Mouse (Mus musculus): Measurements from ENCODE around the gene Klhl22. TPM values are rescaled to one million over a fixed set of nuclear protein-coding genes. Genes with fewer than 3 reads are reported as not detected.
A peak's percentile ranks its signal among the peaks of the same experiment; 100 is the strongest.

Gene Klhl22
- polyA plus RNA-seq, 1 experiment from 2014 or later = 66.6 TPM

DNA sequence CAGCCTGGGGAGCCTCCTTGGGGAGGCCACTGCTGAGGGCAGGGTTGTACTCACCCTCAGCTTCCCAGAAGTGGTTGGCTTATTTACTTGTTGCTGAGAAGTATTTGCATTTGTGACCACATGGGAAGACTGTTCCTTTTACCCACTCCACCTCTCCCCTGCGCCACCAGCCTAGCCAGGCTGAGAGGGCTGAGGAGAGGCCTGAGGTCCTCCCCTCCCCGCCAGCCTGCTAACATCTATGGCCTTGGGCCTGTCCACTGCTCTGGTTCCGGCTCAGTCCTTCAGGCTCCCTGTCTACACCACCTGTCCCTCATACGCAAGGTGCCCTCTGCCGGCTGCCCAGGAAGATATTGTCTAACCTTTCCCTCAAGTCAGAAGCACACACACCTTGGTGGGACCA, 36.2 kb downstream of the Klhl22 start:
- no peak overlapping the region for H3K4me3 ChIP-seq
- ATAC-seq (ENCODE audit: low FRiP score, low read depth) = no peak
- H3K27me3 ChIP-seq (replicated peaks) = peaks cover 63% of the 10 kb centered on the region
- peaks cover 20% of the 10 kb centered on the region for H3K4me1 ChIP-seq
- WGBS = 67% methylated on average over 5 of the region's 5 CpGs
- no peak overlapping the region for H3K4me2 ChIP-seq (replicated peaks)
- H3K9ac ChIP-seq = no peak overlapping the region
- no peaks in the 10 kb centered on the region for H3K9me3 ChIP-seq
- H3K27ac ChIP-seq = no peak overlapping the region
- H3K36me3 ChIP-seq = peaks cover 30% of the 10 kb centered on the region

- no peak for ATAC-seq (ENCODE audit: low FRiP score, low read depth)
- H3K4me3 ChIP-seq = peak overlapping the region; percentile 53; the same call in 1 of the 2 replicates
- H3K36me3 ChIP-seq = peaks cover 23% of the 10 kb centered on the region
- H3K4me1 ChIP-seq = peaks cover 20% of the 10 kb centered on the region
- peaks cover 72% of the 10 kb centered on the region for H3K27me3 ChIP-seq (replicated peaks)
- H3K4me2 ChIP-seq (replicated peaks) = peak overlapping the region; percentile 74
- H3K27ac ChIP-seq = no peak overlapping the region
- H3K9me3 ChIP-seq = no peaks in the 10 kb centered on the region
- peak overlapping the region; percentile 70 for H3K9ac ChIP-seq
These were observed 37.1 kb downstream of the Klhl22 start for GRCm38 (mm10) chr16:17796519-17796918.

DNA sequence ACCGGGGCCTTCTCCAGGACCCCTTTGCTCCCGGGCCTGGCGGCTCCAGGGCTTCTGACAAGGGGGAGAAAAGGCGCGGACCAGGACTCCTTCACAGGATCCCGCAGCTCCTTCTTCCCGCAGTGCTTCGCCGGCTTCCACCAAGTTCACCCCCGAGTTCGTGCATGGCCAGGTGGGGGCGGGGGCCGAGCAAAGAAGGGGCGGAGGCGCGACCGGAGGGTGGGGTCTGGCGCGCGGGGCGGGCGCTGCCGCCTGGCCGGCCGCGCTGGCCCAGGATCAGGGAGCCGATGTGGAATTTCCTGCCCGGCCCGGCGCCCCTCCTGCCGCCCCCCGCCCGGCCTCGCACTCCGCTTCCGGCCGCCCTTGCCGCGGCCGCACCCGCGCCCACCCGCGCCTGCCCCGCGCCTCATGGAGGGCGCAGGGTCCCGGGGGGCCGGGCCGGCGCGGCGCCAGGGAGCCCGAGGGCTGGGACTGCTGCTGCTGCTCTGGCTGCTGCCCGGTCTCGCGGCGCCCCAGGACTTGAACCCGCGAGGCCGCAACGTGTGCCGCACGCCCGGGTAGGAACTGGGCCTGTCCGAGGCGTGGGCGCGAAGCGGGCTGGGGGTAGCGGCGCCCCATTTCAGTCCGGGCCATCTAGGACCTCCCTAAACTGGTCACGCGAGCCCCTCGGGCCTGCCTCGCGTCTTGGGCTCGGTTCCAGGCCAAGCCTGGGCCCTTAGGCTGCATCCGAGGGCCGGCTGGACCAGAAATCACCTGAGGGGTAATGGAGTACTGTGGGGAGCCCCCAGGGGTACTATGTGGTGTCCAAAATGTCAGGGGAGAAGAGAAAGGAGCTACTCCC, 37.8 kb downstream of the Klhl22 start, which contains the start of gene Scarf2:
Gene Scarf2 (plus strand): TSS at position 312 of the 841 bp plus-strand sequence.
- peak; percentile 10; the same call in 1 of the 2 replicates for ATAC-seq (ENCODE audit: low FRiP score, low read depth)
- peak within 1 kb of the TSS; percentile 53 for H3K4me3 ChIP-seq
- peak within 1 kb of the TSS; percentile 74 for H3K4me2 ChIP-seq (replicated peaks)
- no peak within 1 kb of the TSS for H3K27ac ChIP-seq
- peaks cover 16% of the 10 kb centered on the region for H3K36me3 ChIP-seq
- WGBS = 1% methylated on average over 80 of the region's 81 CpGs
- H3K9me3 ChIP-seq = no peaks in the 10 kb centered on the region
- peaks cover 24% of the 10 kb centered on the region for H3K4me1 ChIP-seq
- H3K27me3 ChIP-seq (replicated peaks) = peaks cover 79% of the 10 kb centered on the region
- H3K9ac ChIP-seq = peak within 1 kb of the TSS; percentile 70

GRCm38 (mm10) chr16:17797812-17798311, 38.4 kb downstream of the Klhl22 start:
- H3K27me3 ChIP-seq (replicated peaks) = peaks cover 85% of the 10 kb centered on the region
- H3K9me3 ChIP-seq = no peaks in the 10 kb centered on the region
- peak overlapping the region; percentile 74 for H3K4me2 ChIP-seq (replicated peaks)
- WGBS = 3% methylated on average over 29 of the region's 29 CpGs
- H3K36me3 ChIP-seq = peaks cover 9% of the 10 kb centered on the region
- peak overlapping the region; percentile 53 for H3K4me3 ChIP-seq
- H3K4me1 ChIP-seq = peaks cover 31% of the 10 kb centered on the region
- no peak; the same call in 1 of the 2 replicates for ATAC-seq (ENCODE audit: low FRiP score, low read depth)
- H3K27ac ChIP-seq = no peak overlapping the region
- peak overlapping the region; percentile 70 for H3K9ac ChIP-seq

DNA sequence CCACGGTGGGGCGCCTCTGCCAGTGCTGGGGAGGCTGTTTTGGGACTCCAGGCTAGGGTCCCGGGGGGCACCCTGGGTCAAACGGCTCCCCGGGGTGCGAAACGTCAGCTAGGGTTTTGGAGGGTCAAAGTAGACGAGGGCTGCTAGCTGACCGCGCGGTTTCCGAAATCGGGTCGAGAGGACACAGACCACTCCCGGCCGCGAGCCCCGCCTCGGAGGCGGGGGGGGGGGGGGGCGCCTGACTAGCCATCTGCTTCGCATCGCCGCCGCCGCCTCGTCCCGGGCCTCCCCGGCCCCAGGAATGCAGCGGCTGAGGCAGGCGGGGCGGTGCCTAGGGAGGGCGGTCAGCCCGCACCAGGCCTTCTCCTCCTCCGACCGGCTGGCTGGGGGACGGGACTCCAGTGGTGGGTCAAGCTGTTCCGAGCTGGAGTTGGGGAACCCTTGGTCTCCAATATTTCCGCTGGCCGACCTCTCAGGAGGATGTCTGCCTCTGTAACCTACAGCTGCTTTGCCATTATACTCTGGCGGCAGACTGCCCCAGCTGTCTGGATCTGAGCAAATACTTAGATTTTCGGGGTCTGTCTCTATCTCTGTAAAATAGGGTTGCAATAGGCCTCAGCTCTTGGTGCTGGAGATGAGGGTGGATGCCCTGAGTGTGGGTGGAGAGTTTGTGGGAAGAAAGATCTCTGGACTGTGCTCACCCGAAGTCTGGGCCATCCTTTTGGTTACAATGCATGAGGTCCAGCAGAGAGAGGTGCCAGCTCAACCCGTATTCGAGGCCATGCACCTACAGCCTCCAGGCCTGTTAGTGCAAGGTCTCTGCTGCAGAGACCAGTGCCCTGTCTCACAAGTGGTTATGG, 39.1 kb downstream of the Klhl22 start:
- Histone ChIP-seq H3K27me3 (replicated peaks) (peaks cover 92% of the 10 kb centered on the region), H3K4me1 (peaks cover 38% of the 10 kb centered on the region), H3K27ac (no peak overlapping the region), H3K4me3 (peak overlapping the region; percentile 53), H3K4me2 (replicated peaks) (peak overlapping the region; percentile 74), H3K9ac (peak overlapping the region; percentile 70), H3K36me3 (0 out of 2 replicates have a peak, but pooled peaks cover 3% of the 10 kb centered on the region), H3K9me3 (no peaks in the 10 kb centered on the region)
- ATAC-seq (ENCODE audit: low FRiP score, low read depth) = no peak
- 2% methylated on average over 43 of the region's 45 CpGs for WGBS

- no peaks in the 10 kb centered on the region for H3K9me3 ChIP-seq
- peaks cover 96% of the 10 kb centered on the region for H3K27me3 ChIP-seq (replicated peaks)
- peak overlapping the region; percentile 74; the same call in 1 of the 2 replicates for H3K4me2 ChIP-seq (replicated peaks)
- no peak overlapping the region for H3K27ac ChIP-seq
- peaks cover 46% of the 10 kb centered on the region for H3K4me1 ChIP-seq
- ATAC-seq (ENCODE audit: low FRiP score, low read depth) = no peak
- H3K4me3 ChIP-seq = no peak overlapping the region; the same call in 1 of the 2 replicates
- no peaks in the 10 kb centered on the region for H3K36me3 ChIP-seq
- no peak overlapping the region for H3K9ac ChIP-seq
These were observed 40.2 kb downstream of the Klhl22 start for GRCm38 (mm10) chr16:17799584-17799983.

- no peak for ATAC-seq (ENCODE audit: low FRiP score, low read depth)
- peak overlapping the region; percentile 58 for H3K4me2 ChIP-seq (replicated peaks)
- H3K4me3 ChIP-seq = no peak overlapping the region
- H3K27ac ChIP-seq = no peak overlapping the region
- 3% methylated on average over 7 of the region's 7 CpGs for WGBS
- H3K9me3 ChIP-seq = no peaks in the 10 kb centered on the region
- no peak overlapping the region for H3K9ac ChIP-seq
- H3K27me3 ChIP-seq (replicated peaks) = peaks cover 99% of the 10 kb centered on the region
- H3K36me3 ChIP-seq = no peaks in the 10 kb centered on the region
- H3K4me1 ChIP-seq = peaks cover 57% of the 10 kb centered on the region
These were observed 42.5 kb downstream of the Klhl22 start for GRCm38 (mm10) chr16:17801777-17802455.

GRCm38 (mm10) chr16:17802456-17802838, 43.0 kb downstream of the Klhl22 start:
- H3K9ac ChIP-seq = 0 out of 2 replicates have a peak overlapping the region, but pooled peaks have one; percentile 13
- no peaks in the 10 kb centered on the region for H3K9me3 ChIP-seq
- H3K4me2 ChIP-seq (replicated peaks) = peak overlapping the region; percentile 58
- no peak overlapping the region for H3K27ac ChIP-seq
- H3K4me1 ChIP-seq = peaks cover 54% of the 10 kb centered on the region
- H3K4me3 ChIP-seq = peak overlapping the region; percentile 27; the same call in 1 of the 2 replicates
- H3K36me3 ChIP-seq = no peaks in the 10 kb centered on the region
- ATAC-seq (ENCODE audit: low FRiP score, low read depth) = no peak
- WGBS = 5% methylated on average over 18 of the region's 18 CpGs
- H3K27me3 ChIP-seq (replicated peaks) = peaks cover 97% of the 10 kb centered on the region

DNA sequence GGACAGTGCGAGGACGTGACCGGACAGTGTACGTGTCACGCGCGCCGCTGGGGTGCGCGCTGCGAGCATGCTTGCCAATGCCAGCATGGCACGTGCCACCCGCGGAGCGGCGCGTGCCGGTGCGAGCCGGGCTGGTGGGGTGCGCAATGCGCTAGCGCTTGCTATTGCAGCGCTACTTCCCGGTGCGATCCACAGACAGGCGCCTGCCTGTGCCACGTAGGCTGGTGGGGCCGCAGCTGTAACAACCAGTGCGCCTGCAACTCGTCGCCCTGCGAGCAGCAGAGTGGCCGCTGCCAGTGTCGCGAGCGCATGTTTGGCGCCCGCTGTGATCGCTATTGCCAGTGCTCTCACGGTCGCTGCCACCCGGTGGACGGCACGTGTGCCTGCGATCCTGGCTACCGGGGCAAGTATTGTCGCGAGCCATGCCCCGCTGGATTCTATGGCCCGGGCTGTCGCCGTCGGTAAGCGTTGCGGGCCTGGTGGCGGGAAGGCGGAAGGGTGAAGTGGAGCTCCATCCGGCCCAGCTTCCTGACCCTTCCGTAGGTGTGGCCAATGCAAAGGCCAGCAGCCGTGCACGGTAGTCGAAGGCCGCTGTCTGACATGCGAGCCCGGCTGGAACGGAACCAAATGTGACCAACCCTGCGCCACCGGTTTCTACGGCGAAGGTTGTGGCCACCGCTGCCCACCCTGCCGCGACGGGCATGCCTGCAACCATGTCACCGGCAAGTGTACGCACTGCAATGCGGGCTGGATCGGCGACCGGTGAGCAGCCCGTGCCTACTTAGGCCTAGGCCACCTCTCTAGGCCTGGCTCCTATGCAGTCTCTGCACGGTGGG, 43.6 kb downstream of the Klhl22 start:
- Histone ChIP-seq H3K36me3 (no peaks in the 10 kb centered on the region), H3K27ac (no peak overlapping the region), H3K27me3 (replicated peaks) (peaks cover 91% of the 10 kb centered on the region), H3K4me3 (peak overlapping the region; percentile 27), H3K9me3 (no peaks in the 10 kb centered on the region), H3K9ac (peak overlapping the region; percentile 13; the same call in 1 of the 2 replicates), H3K4me2 (replicated peaks) (peak overlapping the region; percentile 58), H3K4me1 (peaks cover 53% of the 10 kb centered on the region)
- WGBS = 2% methylated on average over 83 of the region's 83 CpGs
- no peak for ATAC-seq (ENCODE audit: low FRiP score, low read depth)

- H3K4me3 ChIP-seq = peak overlapping the region; percentile 27
- H3K9me3 ChIP-seq = no peaks in the 10 kb centered on the region
- H3K36me3 ChIP-seq = no peaks in the 10 kb centered on the region
- 0 out of 2 replicates have a peak overlapping the region, but pooled peaks have one; percentile 35 for H3K9ac ChIP-seq
- peaks cover 83% of the 10 kb centered on the region for H3K27me3 ChIP-seq (replicated peaks)
- H3K27ac ChIP-seq = no peak overlapping the region
- WGBS = 6% methylated on average over 33 of the region's 33 CpGs
- H3K4me1 ChIP-seq = peaks cover 48% of the 10 kb centered on the region
- ATAC-seq (ENCODE audit: low FRiP score, low read depth) = no peak
- H3K4me2 ChIP-seq (replicated peaks) = peak overlapping the region; percentile 62
These were observed 44.4 kb downstream of the Klhl22 start for GRCm38 (mm10) chr16:17803675-17804448.
